Mouse (Mus musculus) layer of hippocampus, adult 6 months (tissue): ENCODE data around the gene Klhdc7a. TPM values are rescaled to one million over a fixed set of nuclear protein-coding genes. Genes with fewer than 3 reads are reported as not detected.

Experiments
- long read RNA-seq, 2 experiments: library from polyadenylated mRNA; unstranded; transcript quantifications; one replicate each; pipeline ENCODE4 v2.0.0; 2019 to 2020
- microRNA-seq: library from miRNA; unstranded; fragments of <30 nt; microRNA quantifications from one replicate; pipeline ENCODE4 v1.2.0, GENCODE M21; 2020
- polyA plus RNA-seq: library from polyadenylated mRNA; unstranded; fragments of <200 nt; fragmentation: Nextera tagmentation; gene quantifications from 2 replicates; pipeline ENCODE4 v1.2.3, GENCODE M21; 2021

The Klhdc7a gene
- 0.78 and 0.83 TPM in 2 replicates for polyA plus RNA-seq
- long read RNA-seq, experiment 1, full-length matches to known transcripts, result 3 of 3 reads
- long read RNA-seq, experiment 1, partial matches to known transcripts, result 0 of 3 reads
- long read RNA-seq, experiment 1, other reads (novel, unspliced or antisense), result 0 of 3 reads
- long read RNA-seq, experiment 2, full-length matches to known transcripts, result 2 of 3 reads
- long read RNA-seq, experiment 2, partial matches to known transcripts, result 0 of 3 reads
- long read RNA-seq, experiment 2, other reads (novel, unspliced or antisense), result 1 of 3 reads

DNA sequence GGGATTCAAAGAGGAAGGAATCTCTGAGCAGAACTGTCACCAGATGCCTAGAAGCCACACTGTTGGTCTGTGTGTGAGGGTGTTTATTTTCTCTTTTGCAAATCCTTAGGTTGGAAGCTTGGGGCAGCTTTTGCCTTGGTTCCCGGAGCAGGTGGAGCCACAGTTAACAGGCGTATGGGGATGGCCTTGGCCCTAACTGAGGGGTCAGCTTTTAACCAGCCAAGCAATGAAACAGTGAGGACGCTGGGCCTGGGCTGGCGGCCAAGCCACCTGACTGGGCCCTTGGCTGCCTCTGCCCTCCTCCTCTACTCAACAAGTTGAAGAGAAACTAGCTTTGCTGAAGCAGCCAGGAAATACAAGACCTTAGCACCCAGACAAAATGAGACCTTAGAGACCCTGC, at the start of gene Klhdc7a:
Gene Klhdc7a, minus strand, starts transcription at position 105 of the 400 bp plus-strand sequence.

Small RNAs within 50 kb of the gene (microRNA-seq; reads per million reads assigned to microRNA genes)
- gene Mir2139, result not detected

Other genes with a start within 250 kb of the Klhdc7a start
- gene Pax7, start 134.5 kb downstream of the Klhdc7a start, polyA plus RNA-seq, result not detected in 2 replicates